Mouse (Mus musculus): ENCODE results near the gene Grin2c. TPM values are rescaled to one million over a fixed set of nuclear protein-coding genes. Genes with fewer than 3 reads are reported as not detected.

The Grin2c gene
- polyA plus RNA-seq, 1 experiment: not detected

DNA sequence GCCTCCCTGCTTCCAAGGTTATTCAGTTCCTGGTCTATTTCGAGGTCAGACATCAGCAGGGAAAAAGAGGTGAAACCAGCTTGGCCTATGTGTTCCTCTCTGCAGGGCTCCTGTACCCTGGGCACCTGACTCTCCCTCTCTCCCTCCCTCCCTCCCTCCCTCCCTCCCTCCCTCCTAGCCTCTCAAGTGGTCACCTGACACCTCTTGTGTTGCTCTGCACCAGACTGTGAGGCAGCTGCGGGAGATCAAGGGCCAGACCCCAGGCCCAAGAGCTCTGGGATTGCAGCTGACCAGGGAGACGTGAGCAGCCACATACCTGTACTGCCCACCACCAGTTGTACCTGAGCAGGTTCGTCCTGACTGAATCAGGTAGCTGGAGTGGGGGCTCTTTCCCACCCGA, 51.9 kb downstream of the Grin2c start:
- TF ChIP-seq GATA1 (IDR thresholded peaks at IDR 0.05; ENCODE audit: low read length): no peak

DNA sequence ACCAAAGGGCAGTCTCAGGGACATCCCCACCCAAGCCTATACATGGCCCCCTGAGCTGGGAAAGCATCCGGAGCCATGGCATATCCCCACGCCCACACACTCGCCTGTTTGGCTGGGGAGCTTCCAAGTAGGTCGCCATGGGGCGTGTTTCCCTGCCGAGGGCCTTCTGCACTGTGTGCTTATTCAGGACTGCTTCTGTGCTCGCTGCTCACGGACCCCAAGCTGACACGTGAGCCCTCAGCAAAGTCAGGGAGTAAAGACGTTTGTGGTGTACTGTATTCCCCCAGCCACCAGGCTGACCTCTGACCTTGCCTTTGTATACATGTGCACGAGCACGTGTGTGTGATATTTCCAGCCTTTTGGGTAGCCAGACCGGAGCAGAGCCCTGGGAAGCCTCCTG, 54.9 kb downstream of the Grin2c start:
- TF ChIP-seq GATA1 (IDR thresholded peaks at IDR 0.05; ENCODE audit: low read length): no peak

DNA sequence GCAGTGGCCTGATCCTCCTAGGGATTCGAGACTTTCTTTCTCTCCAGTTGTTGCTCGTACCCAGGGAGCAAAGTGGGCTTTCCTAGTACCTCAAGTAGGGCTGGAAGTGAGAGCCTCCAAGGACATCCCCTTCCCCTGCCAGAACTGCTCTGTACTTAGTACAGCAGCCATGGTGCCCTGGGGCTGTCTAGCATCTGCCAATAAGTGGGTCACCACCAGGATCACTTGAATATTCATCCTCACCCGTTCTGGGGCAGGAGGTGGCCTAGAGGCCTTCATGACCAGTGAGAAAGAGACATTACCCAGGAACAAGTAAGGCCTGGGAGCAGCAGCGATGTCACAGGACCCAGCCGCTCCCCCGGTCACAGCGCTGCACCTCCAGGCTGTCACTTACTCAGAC, 57.1 kb downstream of the Grin2c start:
- TF ChIP-seq GATA1 (IDR thresholded peaks at IDR 0.05; ENCODE audit: low read length): no peak

DNA sequence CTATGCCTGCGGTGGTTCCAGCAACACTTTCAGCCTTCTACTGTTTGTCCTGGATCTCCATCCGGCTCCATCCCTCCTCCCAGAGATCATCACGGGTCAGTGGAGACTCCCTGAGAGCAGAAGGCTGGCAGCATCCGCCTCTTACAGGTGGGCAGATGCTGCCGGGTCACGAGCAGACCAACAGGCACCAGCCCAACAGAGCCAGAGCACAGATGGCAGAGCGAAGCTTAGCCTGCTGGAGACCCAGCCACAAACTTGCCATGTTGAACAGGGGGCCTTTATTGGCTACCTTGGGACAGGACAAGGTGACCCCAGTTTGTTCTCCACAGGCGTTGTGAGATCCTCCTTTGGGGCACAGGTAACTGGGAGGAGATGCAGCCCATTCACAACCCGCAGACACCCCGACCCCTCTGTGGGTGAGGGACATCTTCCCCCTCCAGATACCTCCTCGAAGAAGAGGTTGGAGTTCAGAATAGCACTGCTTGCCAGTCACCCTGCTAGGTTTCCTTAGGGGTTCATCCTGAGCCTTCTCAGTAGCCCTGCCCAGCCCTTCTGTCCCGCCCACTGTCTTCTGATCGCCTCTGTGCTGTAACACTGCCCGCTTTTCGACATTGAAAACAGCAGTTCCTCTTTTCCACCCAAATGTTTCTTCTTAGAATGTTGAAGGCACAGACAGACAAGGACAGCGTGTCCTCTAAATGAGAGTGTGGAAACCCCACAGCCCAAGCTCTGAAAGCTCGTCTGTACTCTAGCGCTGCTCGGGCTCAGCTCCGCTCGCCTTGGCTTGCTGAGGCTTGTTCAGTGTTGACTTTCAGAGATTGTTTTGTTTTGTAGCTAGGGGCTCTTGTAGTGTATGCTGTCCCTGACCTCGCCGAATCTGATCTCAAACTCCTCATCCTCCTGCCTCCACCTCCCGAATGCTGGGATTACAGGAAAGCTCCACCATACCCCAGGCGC, 58.0 kb downstream of the Grin2c start:
- no peak for TF ChIP-seq GATA1 (IDR thresholded peaks at IDR 0.05; ENCODE audit: low read length)

DNA sequence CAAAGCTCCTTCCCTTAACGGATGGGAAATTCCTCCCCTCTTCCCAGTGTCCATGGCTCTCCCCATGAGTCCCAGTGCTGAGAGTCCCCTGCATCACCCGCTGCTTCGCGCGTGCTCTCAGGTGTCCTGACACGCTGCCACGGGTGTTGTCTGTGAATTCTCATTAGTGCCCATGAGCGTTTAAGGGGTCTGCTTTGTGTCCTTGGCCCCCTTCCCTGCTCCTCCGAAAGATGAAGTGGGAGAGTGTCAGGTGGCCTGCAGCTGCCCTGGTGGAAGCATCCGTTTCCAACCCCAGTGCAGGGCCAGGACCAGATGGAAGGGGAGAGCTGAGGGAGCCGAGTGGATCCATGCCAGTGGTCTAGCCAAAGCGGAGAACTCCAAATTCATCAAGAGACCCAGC, 58.9 kb downstream of the Grin2c start:
- TF ChIP-seq GATA1 (IDR thresholded peaks at IDR 0.05; ENCODE audit: low read length): no peak

DNA sequence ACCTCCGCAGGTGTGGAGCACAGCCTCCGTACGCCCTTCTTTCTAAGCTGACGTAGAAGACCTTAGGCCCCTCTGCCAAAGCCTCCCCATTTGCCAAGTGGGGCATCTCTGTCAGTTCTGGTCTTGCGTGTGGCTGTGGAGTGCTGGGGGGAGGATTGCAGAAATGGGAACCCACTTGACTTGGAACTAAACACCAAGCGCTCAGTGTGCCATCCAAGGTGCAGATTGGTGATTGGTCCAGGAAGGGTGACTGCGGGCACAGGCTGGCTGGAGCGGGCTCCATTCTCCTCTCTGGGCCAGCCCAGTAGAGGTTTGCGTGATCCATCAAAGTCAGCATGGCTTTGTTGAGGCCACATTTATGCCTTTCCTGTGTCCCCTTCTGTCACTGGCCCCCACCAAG, 64.3 kb downstream of the Grin2c start:
- TF ChIP-seq GATA1 (IDR thresholded peaks at IDR 0.05; ENCODE audit: low read length): no peak

DNA sequence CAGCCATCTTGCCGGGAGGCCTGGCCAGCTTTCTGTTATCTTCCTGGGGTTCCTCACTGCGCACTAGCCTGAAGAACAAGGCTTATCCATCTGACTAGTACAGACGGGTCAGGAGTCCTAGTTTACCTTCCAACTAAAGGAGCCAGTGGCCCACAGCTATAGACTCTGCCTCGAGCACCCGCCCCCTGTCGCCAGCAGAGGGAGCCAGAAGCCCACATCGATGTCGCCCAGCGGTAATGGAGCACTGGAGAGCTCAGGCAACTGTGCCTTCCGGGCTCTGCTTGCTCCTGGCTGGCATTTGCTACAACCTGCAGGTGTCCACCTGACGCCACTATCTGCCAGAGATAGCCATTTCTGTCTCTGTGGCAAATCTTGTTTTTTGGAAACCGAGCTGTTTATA, 64.7 kb downstream of the Grin2c start:
- no peak for TF ChIP-seq GATA1 (IDR thresholded peaks at IDR 0.05; ENCODE audit: low read length)

DNA sequence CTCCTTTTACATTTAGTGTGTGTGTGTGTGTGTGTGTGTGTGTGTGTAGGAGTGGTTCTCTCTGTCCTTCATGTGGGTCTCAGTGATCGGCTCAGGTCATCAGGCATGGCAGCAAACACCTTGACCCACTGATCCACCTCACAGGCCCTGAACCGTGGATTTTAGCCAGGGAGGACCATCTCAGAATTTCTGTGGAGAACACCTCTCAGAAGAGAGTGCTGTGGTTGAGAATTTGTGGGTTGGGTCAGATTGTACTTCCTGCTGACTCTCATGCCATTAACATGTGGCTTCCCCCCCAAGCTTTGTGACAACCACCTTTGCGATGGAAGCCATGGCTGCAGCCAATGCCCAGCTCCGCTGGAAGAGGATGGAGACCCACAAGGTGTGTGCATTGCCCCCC, 66.5 kb downstream of the Grin2c start:
- no peak for TF ChIP-seq GATA1 (IDR thresholded peaks at IDR 0.05; ENCODE audit: low read length)

Other genes with a start within 250 kb of the Grin2c start
- not detected in 2 replicates for gene Cd300ld4, start 240.2 kb downstream of the Grin2c start, polyA plus RNA-seq (2012)
- not detected in 2 replicates for gene Cd300ld5, start 229.5 kb downstream of the Grin2c start, polyA plus RNA-seq (2012)
- not detected in 2 replicates for gene Cd300ld3, start 218.8 kb downstream of the Grin2c start, polyA plus RNA-seq (2012)
- gene Cd300e, start 205.1 kb downstream of the Grin2c start, polyA plus RNA-seq (2012): not detected in 2 replicates
- 1.3 and 1.4 TPM in 2 replicates for gene Rab37, start 175.8 kb downstream of the Grin2c start, polyA plus RNA-seq (2012)
- gene Cd300lf, start 133.3 kb downstream of the Grin2c start, polyA plus RNA-seq (2012): not detected in 2 replicates
- 237 and 268 TPM in 2 replicates for gene Slc9a3r1, start 103.9 kb downstream of the Grin2c start, polyA plus RNA-seq (2012)
- 19.0 and 20.7 TPM in 2 replicates for gene Tmem104, start 79.8 kb downstream of the Grin2c start, polyA plus RNA-seq (2012)
- gene Nat9, start 79.4 kb downstream of the Grin2c start, polyA plus RNA-seq (2012): 33.7 and 35.0 TPM in 2 replicates
- 43.5 and 49.9 TPM in 2 replicates for gene Fdxr, start 9.8 kb upstream of the Grin2c start, polyA plus RNA-seq (2012)
- gene Fads6, start 30.4 kb upstream of the Grin2c start, polyA plus RNA-seq (2012): not detected in 2 replicates
- not detected in 2 replicates for gene Otop2, start 39.9 kb upstream of the Grin2c start, polyA plus RNA-seq (2012)
- not detected in 2 replicates for gene Ush1g, start 54.8 kb upstream of the Grin2c start, polyA plus RNA-seq (2012)
- not detected in 2 replicates for gene Otop3, start 67.5 kb upstream of the Grin2c start, polyA plus RNA-seq (2012)
- not detected in 2 replicates for gene Hid1, start 100.5 kb upstream of the Grin2c start, polyA plus RNA-seq (2012)
- gene Cdr2l, start 114.7 kb upstream of the Grin2c start, polyA plus RNA-seq (2012): not detected in 2 replicates
- gene Mrpl58, start 136.5 kb upstream of the Grin2c start, polyA plus RNA-seq (2012): 63.1 and 82.2 TPM in 2 replicates
- gene Atp5h, start 152.7 kb upstream of the Grin2c start, polyA plus RNA-seq (2012): 69.9 and 151 TPM in 2 replicates
- gene Kctd2, start 152.9 kb upstream of the Grin2c start, polyA plus RNA-seq (2012): 21.0 and 30.9 TPM in 2 replicates
- gene Trim80, start 173.3 kb upstream of the Grin2c start, polyA plus RNA-seq (2012): not detected in 2 replicates
- not detected in 2 replicates for gene Slc16a5, start 195.2 kb upstream of the Grin2c start, polyA plus RNA-seq (2012)
- gene Armc7, start 208.4 kb upstream of the Grin2c start, polyA plus RNA-seq (2012): 22.5 and 23.0 TPM in 2 replicates
- 142 and 157 TPM in 2 replicates for gene Nt5c, start 224.6 kb upstream of the Grin2c start, polyA plus RNA-seq (2012)
- gene Jpt1, start 247.1 kb upstream of the Grin2c start, polyA plus RNA-seq (2012): 254 and 306 TPM in 2 replicates

All from G1E-ER4 (cell line).